Mouse (Mus musculus): Measurements from ENCODE around the gene Zfp879.
A peak's percentile ranks its signal among the peaks of the same experiment; 100 is the strongest.

Zfp879 gene

GRCm38 (mm10) chr11:50841023-50841735 lies at the start of gene Zfp879:
Gene Zfp879 (minus strand): TSS chr11:50841552.
- peak; percentile 94 for DNase-seq (ENCODE audit: low spot score)

- peak; percentile 93 for DNase-seq (ENCODE audit: low spot score)
Measured at GRCm38 (mm10) chr11:50887390-50888128, 46.2 kb upstream of the Zfp879 start, which contains the start of gene Zfp454. Gene Zfp454 (minus strand): TSS chr11:50887651.

- no peak for DNase-seq (ENCODE audit: low spot score)
Measured at GRCm38 (mm10) chr11:50886933-50887293, 45.6 kb upstream of the Zfp879 start.

GRCm38 (mm10) chr11:50886231-50886932 lies 45.0 kb upstream of the Zfp879 start:
- no peak for DNase-seq (ENCODE audit: low spot score)

- no peak for DNase-seq (ENCODE audit: low spot score)
Measured at GRCm38 (mm10) chr11:50883756-50884155, 42.4 kb upstream of the Zfp879 start.

GRCm38 (mm10) chr11:50878641-50879040 lies 37.3 kb upstream of the Zfp879 start:
- DNase-seq (ENCODE audit: low spot score): no peak

- DNase-seq (ENCODE audit: low spot score): no peak
Measured at GRCm38 (mm10) chr11:50850989-50851601, 9.7 kb upstream of the Zfp879 start.

- no peak for DNase-seq (ENCODE audit: low spot score)
Measured at GRCm38 (mm10) chr11:50850177-50850735, 8.9 kb upstream of the Zfp879 start, which contains the start of gene Grm6. Gene Grm6 (plus strand): TSS chr11:50850685.

GRCm38 (mm10) chr11:50849310-50849709 lies 8.0 kb upstream of the Zfp879 start:
- DNase-seq (ENCODE audit: low spot score): no peak

GRCm38 (mm10) chr11:50848520-50849137 lies 7.3 kb upstream of the Zfp879 start:
- DNase-seq (ENCODE audit: low spot score): no peak

- no peak for DNase-seq (ENCODE audit: low spot score)
Measured at GRCm38 (mm10) chr11:50847047-50847446, 5.7 kb upstream of the Zfp879 start.

- no peak for DNase-seq (ENCODE audit: low spot score)
Measured at GRCm38 (mm10) chr11:50845951-50846350, 4.6 kb upstream of the Zfp879 start.

- no peak for DNase-seq (ENCODE audit: low spot score)
Measured at GRCm38 (mm10) chr11:50835727-50836126, 5.6 kb downstream of the Zfp879 start.

- DNase-seq (ENCODE audit: low spot score): peak; percentile 77
Measured at GRCm38 (mm10) chr11:50827010-50827953, 14.1 kb downstream of the Zfp879 start, which contains the start of gene Zfp354c. Gene Zfp354c (minus strand): TSS chr11:50827724.

- DNase-seq (ENCODE audit: low spot score): no peak
Measured at GRCm38 (mm10) chr11:50826214-50826613, 15.1 kb downstream of the Zfp879 start.

GRCm38 (mm10) chr11:50814233-50814632 lies 27.1 kb downstream of the Zfp879 start:
- no peak for DNase-seq (ENCODE audit: low spot score)

- DNase-seq (ENCODE audit: low spot score): no peak
Measured at GRCm38 (mm10) chr11:50798836-50799235, 42.5 kb downstream of the Zfp879 start.

GRCm38 (mm10) chr11:50797674-50798073 lies 43.7 kb downstream of the Zfp879 start:
- DNase-seq (ENCODE audit: low spot score): no peak
